Mouse (Mus musculus) gastrocnemius, adult 2 months (tissue): ENCODE measurements at regions not wholly inside any gene's neighbourhood (a gene's known extent, or its start where the extent isn't known, plus 50 kb on each side); places are given as distances from the start of the nearest gene placed in this dataset.

ENCODE experiments used
- DNase-seq: peaks from one replicate; pipeline ENCODE4 v3.0.0; 2022
- H3K27ac ChIP-seq: fragments of 200-600 bp; 2 replicates; pipeline ENCODE4 v1.8.1; 2022; ENCODE audit warnings: mild to moderate bottlenecking
- H3K4me3 ChIP-seq: fragments of 200-600 bp; 2 replicates; pipeline ENCODE4 v1.8.1; 2022; ENCODE audit warnings: mild to moderate bottlenecking, moderate library complexity
- CTCF ChIP-seq: fragments of 200-600 bp; IDR thresholded peaks from 2 replicates; pipeline ENCODE4 v1.8.1; 2022; ENCODE audit warnings: antibody characterized with exemption, mild to moderate bottlenecking, moderate library complexity
- intact Hi-C: fragments of 180-260 bp; cut with DNase I; formaldehyde crosslinking; loops from one replicate; pipeline ENCODE4 v1.15.1; 2025

- no peak for DNase-seq
- intact Hi-C loops: no loop called here
- Histone ChIP-seq H3K4me3 (no peak overlapping the region), H3K27ac (no peak overlapping the region)
- no peak for TF ChIP-seq CTCF
Measured at GRCm38 (mm10) chr2:12054165-12054500, 247.6 kb downstream of the Itga8 start.
